Mouse (Mus musculus): Measurements from ENCODE around the gene Gm12216.

- TF ChIP-seq MAX (IDR thresholded peaks at IDR 0.05; ENCODE audit: low read depth) (no peak), POLR2A (IDR thresholded peaks at IDR 0.05; ENCODE audit: insufficient read length, low read depth) (no peak), SRF (IDR thresholded peaks at IDR 0.05; ENCODE audit: control insufficient read depth, insufficient read length, low read depth) (no peak), CEBPB (IDR thresholded peaks at IDR 0.05; ENCODE audit: insufficient read depth, poor library complexity, severe bottlenecking) (no peak), MYOD1 (IDR thresholded peaks at IDR 0.05; ENCODE audit: control insufficient read depth in 1 of 3, insufficient read length in 2 of 3, low read depth in 2 of 3) (no peak), REST (IDR thresholded peaks at IDR 0.05; ENCODE audit: insufficient read depth, insufficient read length) (no peak), TCF3 (IDR thresholded peaks at IDR 0.05; ENCODE audit: insufficient read length, low read depth) (no peak), TCF12 (IDR thresholded peaks at IDR 0.05; ENCODE audit: insufficient read depth, poor library complexity, severe bottlenecking) (no peak), E2F4 (IDR thresholded peaks at IDR 0.05; ENCODE audit: insufficient read depth) (no peak), POLR2AphosphoS2 (IDR thresholded peaks at IDR 0.05; ENCODE audit: insufficient read length, low read depth) (no peak)
These were observed 90.5 kb downstream of the Gm12216 start for GRCm38 (mm10) chr11:53768422-53769184.

Measured in myocyte (in vitro differentiated cells).